Mouse (Mus musculus) hindbrain, embryonic 12.5 days (tissue): ENCODE measurements around the gene Commd7. TPM values are rescaled to one million over a fixed set of nuclear protein-coding genes. Genes with fewer than 3 reads are reported as not detected.

ENCODE experiments used
- ATAC-seq: fragments of 200-750 bp; cut with Nextera tagmentation; 2 replicates; pipeline ENCODE4 v1.8.0; 2017; ENCODE audit warnings: moderate TSS enrichment; ENCODE audit not compliant: low FRiP score
- H3K27ac ChIP-seq: fragments of 300-500 bp; sonication (generic); 2 replicates; pipeline ENCODE4 v1.5.1; 2016; ENCODE audit warnings: mild to moderate bottlenecking
- H3K27me3 ChIP-seq: fragments of 300-500 bp; sonication (generic); 2 replicates; pipeline ENCODE4 v1.6.1; 2016; ENCODE audit warnings: mild to moderate bottlenecking
- H3K36me3 ChIP-seq: fragments of 300-500 bp; sonication (generic); 2 replicates; pipeline ENCODE4 v1.6.1; 2016; ENCODE audit warnings: mild to moderate bottlenecking
- H3K4me1 ChIP-seq: fragments of 300-500 bp; sonication (generic); 2 replicates; pipeline ENCODE4 v1.6.1; 2016
- H3K4me2 ChIP-seq: fragments of 300-500 bp; sonication (generic); replicated peaks from 2 replicates; pipeline ENCODE4 v1.6.1; 2016; ENCODE audit warnings: mild to moderate bottlenecking
- H3K4me3 ChIP-seq: fragments of 300-500 bp; sonication (generic); 2 replicates; pipeline ENCODE4 v1.5.1; 2016; ENCODE audit warnings: mild to moderate bottlenecking
- H3K9ac ChIP-seq: fragments of 300-500 bp; sonication (generic); 2 replicates; pipeline ENCODE4 v1.6.1; 2016; ENCODE audit warnings: mild to moderate bottlenecking, moderate library complexity
- H3K9me3 ChIP-seq: fragments of 300-500 bp; sonication (generic); replicated peaks from 2 replicates; pipeline ENCODE4 v1.6.1; 2016; ENCODE audit warnings: mild to moderate bottlenecking
- WGBS: fragments of 180-500 bp; shearing (Covaris S2); methylation state at CpG from one replicate; pipeline ENCODE4 v1.1.7; 2016; 5-methylcytosine and 5-hydroxymethylcytosine counted together
- polyA plus RNA-seq: library from polyadenylated mRNA; unstranded; fragments of >200 nt; fragmentation: Nextera tagmentation; extraction: Ambion mirVana; gene quantifications from 2 replicates; pipeline ENCODE4 v1.2.1, GENCODE M21; 2016

Commd7 gene
- polyA plus RNA-seq, 1 experiment from 2014 or later, result 68.6 TPM

GRCm38 (mm10) chr2:153580458-153580985 is 52.1 kb downstream of the Commd7 start:
- no peaks in the 10 kb centered on the region for H3K27me3 ChIP-seq
- no peak overlapping the region for H3K4me3 ChIP-seq
- H3K4me2 ChIP-seq, result no peak overlapping the region
- H3K36me3 ChIP-seq, result no peaks in the 10 kb centered on the region
- no peak overlapping the region for H3K9ac ChIP-seq
- no peak for ATAC-seq
- 62% methylated on average over 4 of the region's 4 CpGs for WGBS
- H3K27ac ChIP-seq, result no peak overlapping the region
- H3K4me1 ChIP-seq, result peaks cover 11% of the 10 kb centered on the region
- H3K9me3 ChIP-seq, result no peaks in the 10 kb centered on the region

GRCm38 (mm10) chr2:153580042-153580441 is 52.5 kb downstream of the Commd7 start:
- no peak for ATAC-seq
- Histone ChIP-seq H3K4me1 (peaks cover 12% of the 10 kb centered on the region), H3K9ac (no peak overlapping the region), H3K9me3 (no peaks in the 10 kb centered on the region), H3K27ac (no peak overlapping the region), H3K27me3 (no peaks in the 10 kb centered on the region), H3K4me3 (no peak overlapping the region), H3K4me2 (no peak overlapping the region), H3K36me3 (no peaks in the 10 kb centered on the region)
- 95% methylated on average over 3 of the region's 3 CpGs for WGBS

DNA sequence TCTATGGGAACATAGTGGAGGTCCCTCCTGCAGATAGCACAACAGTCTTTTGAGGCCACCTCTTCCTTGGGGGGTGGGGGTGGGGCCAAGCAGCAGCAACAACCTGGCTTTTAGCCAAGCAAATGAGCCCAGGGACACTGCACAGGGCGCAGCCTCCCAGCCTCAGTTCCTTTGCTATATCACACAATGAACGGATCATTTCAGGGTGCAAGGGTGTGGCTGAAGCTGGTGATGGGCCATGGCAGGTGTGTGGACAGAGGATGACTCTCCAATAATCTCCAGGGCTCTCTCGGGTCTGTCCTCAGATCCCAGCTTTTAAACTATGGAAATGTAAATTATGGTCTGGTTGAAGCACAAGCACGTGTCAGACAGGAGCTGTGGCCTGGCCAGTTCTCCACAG is 55.5 kb downstream of the Commd7 start:
- Histone ChIP-seq H3K36me3 (no peaks in the 10 kb centered on the region), H3K4me1 (peaks cover 5% of the 10 kb centered on the region; the same call in 1 of the 2 replicates), H3K27ac (no peak overlapping the region), H3K27me3 (no peaks in the 10 kb centered on the region), H3K4me2 (no peak overlapping the region), H3K4me3 (no peak overlapping the region), H3K9ac (no peak overlapping the region), H3K9me3 (no peaks in the 10 kb centered on the region)
- no peak for ATAC-seq
- WGBS, result 46% methylated on average over 4 of the region's 4 CpGs

GRCm38 (mm10) chr2:153576150-153576549 is 56.4 kb downstream of the Commd7 start:
- no peak overlapping the region for H3K9ac ChIP-seq
- no peak for ATAC-seq
- WGBS, result 85% methylated on average over 3 of the region's 3 CpGs

DNA sequence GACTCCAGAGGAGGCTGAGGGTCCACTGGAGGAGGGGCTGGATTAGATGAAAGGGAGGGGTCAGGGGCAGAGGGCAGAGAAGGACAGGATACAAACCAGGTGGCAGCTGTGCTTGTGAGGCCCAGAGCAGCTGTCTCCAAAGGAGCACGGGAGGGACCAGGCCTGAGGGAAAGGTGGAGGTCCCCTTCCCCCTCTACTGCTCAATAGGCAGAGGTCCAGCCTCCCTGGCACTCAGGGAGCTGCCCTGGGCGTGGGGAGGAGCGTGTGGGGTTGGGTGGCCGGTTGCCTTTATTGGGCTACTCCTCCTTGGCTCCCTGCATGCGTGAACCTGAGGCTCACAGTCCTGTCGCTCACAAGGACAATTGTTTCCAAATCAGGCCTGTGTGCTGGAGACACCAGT is 57.0 kb downstream of the Commd7 start:
- H3K27ac ChIP-seq, result no peak overlapping the region
- peaks cover 5% of the 10 kb centered on the region; the same call in 1 of the 2 replicates for H3K4me1 ChIP-seq
- 59% methylated on average over 6 of the region's 6 CpGs for WGBS
- no peak overlapping the region for H3K4me2 ChIP-seq
- H3K9ac ChIP-seq, result no peak overlapping the region
- no peak for ATAC-seq
- no peaks in the 10 kb centered on the region for H3K27me3 ChIP-seq
- H3K9me3 ChIP-seq, result no peaks in the 10 kb centered on the region
- H3K4me3 ChIP-seq, result no peak overlapping the region
- H3K36me3 ChIP-seq, result no peaks in the 10 kb centered on the region

More at GRCm38 (mm10) chr2:153576150-153576549, 56.4 kb downstream of the Commd7 start:
- no peaks in the 10 kb centered on the region for H3K27me3 ChIP-seq
- H3K4me3 ChIP-seq, result no peak overlapping the region
- H3K4me2 ChIP-seq, result no peak overlapping the region
- peaks cover 5% of the 10 kb centered on the region; the same call in 1 of the 2 replicates for H3K4me1 ChIP-seq
- no peaks in the 10 kb centered on the region for H3K9me3 ChIP-seq
- H3K36me3 ChIP-seq, result no peaks in the 10 kb centered on the region
- no peak overlapping the region for H3K27ac ChIP-seq

DNA sequence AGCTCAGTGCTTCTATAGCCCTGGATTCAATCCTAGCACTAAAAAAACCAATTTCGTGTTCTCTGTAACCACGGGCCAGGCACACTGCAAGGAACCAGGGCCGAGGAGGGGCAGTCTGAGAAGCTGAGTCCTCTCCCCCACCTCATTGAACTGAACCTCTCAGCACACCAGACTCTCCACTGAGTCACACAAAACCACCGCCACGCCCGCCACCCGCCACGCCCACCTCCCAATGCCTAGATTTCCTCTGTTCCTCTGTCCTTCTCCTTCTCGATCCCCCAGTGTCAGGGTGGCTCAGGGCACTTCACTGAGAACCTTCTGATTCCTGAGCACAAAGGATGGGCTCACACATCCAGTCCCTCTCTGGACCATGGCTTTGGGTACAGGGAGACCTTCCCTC is 59.5 kb downstream of the Commd7 start:
- H3K4me3 ChIP-seq, result no peak overlapping the region
- H3K9me3 ChIP-seq, result no peaks in the 10 kb centered on the region
- H3K27me3 ChIP-seq, result no peaks in the 10 kb centered on the region
- H3K27ac ChIP-seq, result no peak overlapping the region
- no peak overlapping the region for H3K9ac ChIP-seq
- WGBS, result 87% methylated on average over 6 of the region's 9 CpGs
- no peaks in the 10 kb centered on the region for H3K36me3 ChIP-seq
- no peak overlapping the region for H3K4me2 ChIP-seq
- no peak for ATAC-seq
- peaks cover 5% of the 10 kb centered on the region; the same call in 1 of the 2 replicates for H3K4me1 ChIP-seq

DNA sequence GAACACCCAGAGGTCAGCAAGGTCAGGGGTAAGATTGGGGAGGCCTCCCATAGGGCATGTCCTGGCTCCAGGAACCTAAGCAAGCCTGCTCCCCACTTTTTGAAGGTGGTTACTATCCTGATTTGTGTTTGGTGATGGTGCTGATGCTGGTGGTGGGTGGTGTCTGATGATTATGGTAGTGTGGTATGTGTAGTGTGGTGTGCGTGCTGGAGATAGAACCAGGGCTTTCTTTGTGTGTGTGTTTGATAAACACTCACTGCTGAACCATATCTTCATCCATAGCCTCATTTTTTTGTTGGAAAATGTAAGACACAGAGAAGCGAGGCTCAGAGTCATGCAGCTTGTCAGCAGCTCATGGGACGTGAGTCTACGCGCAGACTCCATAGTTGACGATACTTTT is 64.0 kb downstream of the Commd7 start:
- H3K27me3 ChIP-seq, result no peaks in the 10 kb centered on the region
- no peak overlapping the region for H3K4me3 ChIP-seq
- H3K9ac ChIP-seq, result no peak overlapping the region
- WGBS, result 90% methylated on average over 6 of the region's 6 CpGs
- H3K27ac ChIP-seq, result no peak overlapping the region
- H3K4me1 ChIP-seq, result no peaks in the 10 kb centered on the region
- no peak for ATAC-seq
- H3K36me3 ChIP-seq, result no peaks in the 10 kb centered on the region
- no peak overlapping the region for H3K4me2 ChIP-seq
- no peaks in the 10 kb centered on the region for H3K9me3 ChIP-seq

- Histone ChIP-seq H3K27ac (no peak overlapping the region), H3K9me3 (no peaks in the 10 kb centered on the region), H3K36me3 (no peaks in the 10 kb centered on the region), H3K4me3 (no peak overlapping the region), H3K4me1 (no peaks in the 10 kb centered on the region), H3K27me3 (no peaks in the 10 kb centered on the region), H3K4me2 (no peak overlapping the region), H3K9ac (no peak overlapping the region)
- no peak for ATAC-seq
- WGBS, result 81% methylated on average over 4 of the region's 4 CpGs
Measured at GRCm38 (mm10) chr2:153568013-153568412, 64.6 kb downstream of the Commd7 start.

Other genes with a start within 250 kb of the Commd7 start
- gene 4930404H24Rik, start 140.0 kb downstream of the Commd7 start, polyA plus RNA-seq, result not detected in 2 replicates
- gene Nol4l, start 102.8 kb downstream of the Commd7 start, polyA plus RNA-seq, result 33.9 and 36.8 TPM in 2 replicates
- 9.5 and 9.7 TPM in 2 replicates for gene Dnmt3b, start 16.7 kb upstream of the Commd7 start, polyA plus RNA-seq
- gene Dnmt3c, start 63.9 kb upstream of the Commd7 start, polyA plus RNA-seq, result 0.17 TPM in 1 of 2 replicates, not detected in the other
- gene Mapre1, start 108.5 kb upstream of the Commd7 start, polyA plus RNA-seq, result 369 and 427 TPM in 2 replicates
- 0.07 TPM in 1 of 2 replicates, not detected in the other for gene Efcab8, start 147.2 kb upstream of the Commd7 start, polyA plus RNA-seq
- not detected in 2 replicates for gene Sun5, start 238.3 kb upstream of the Commd7 start, polyA plus RNA-seq
- gene Bpifb2, start 242.3 kb upstream of the Commd7 start, polyA plus RNA-seq, result not detected in 2 replicates